7 mouse cellular contexts compared by ENCODE assay signal in the genomic region with DNA sequence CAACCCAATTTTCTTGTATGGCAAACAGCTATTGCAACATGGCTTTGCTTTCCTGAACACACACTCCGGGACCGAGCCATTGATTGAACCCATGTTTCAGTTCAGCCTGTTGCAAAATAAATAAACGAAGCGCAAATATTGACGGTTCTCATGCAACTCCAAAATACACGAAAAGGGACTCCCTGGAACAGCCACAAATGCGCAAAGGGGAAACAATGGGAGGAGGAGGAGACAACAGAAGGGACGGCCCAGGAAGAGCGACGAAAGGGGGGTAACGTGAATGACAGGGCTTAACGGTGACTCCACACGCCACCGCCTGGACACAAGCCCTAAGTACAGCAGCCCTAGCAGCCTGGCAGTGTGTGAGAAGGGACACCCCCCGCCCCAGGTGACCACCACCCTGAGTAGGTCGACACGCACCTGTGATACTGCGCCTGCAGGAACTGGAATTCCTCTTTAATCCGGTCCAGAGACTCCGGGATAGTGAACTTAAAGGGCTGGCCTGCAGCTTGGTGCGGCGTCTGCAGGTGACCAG. TPM values are rescaled to one million over a fixed set of nuclear protein-coding genes. Genes with fewer than 3 reads are reported as not detected.
DNase-seq lines count a peak whose midpoint lies in the region; ATAC-seq and TF ChIP-seq lines count a peak whose summit lies in the region.

No protein-coding gene starts in this region.

- peak overlapping the region; percentile 95; the same call in 1 of the 2 replicates for H3K27ac ChIP-seq in embryonic facial prominence, embryonic 11.5 days (replicated peaks; ENCODE audit: low read depth, low read length)
- H3K27ac ChIP-seq in limb, embryonic 13.5 days = peak overlapping the region; percentile 97
- H3K27ac ChIP-seq in midbrain, embryonic 15.5 days = peak overlapping the region; percentile 96
- no peak overlapping the region for H3K27ac ChIP-seq in spleen, adult 2 months (ENCODE audit: insufficient read depth, low read length)

- peak; percentile 27 for ATAC-seq in embryonic facial prominence, embryonic 11.5 days (replicated peaks; ENCODE audit: insufficient number of reproducible peaks, low FRiP score, low TSS enrichment, low read depth)
- ATAC-seq in limb, embryonic 13.5 days (ENCODE audit: low FRiP score, low read depth) = peak; percentile 7; the same call in 1 of the 2 replicates
- ATAC-seq in midbrain, embryonic 15.5 days (replicated peaks) = peak; percentile 22

- DNase-seq in adrenal gland, postnatal 25 days = peak; percentile 75
- DNase-seq in embryonic facial prominence, embryonic 11.5 days (ENCODE audit: low spot score) = peak; percentile 87
- peak; percentile 81 for DNase-seq in heart, adult 8-10 months (ENCODE audit: low spot score)
- DNase-seq in kidney, adult 9 months = peak; percentile 78
- DNase-seq in spleen, adult 2 months (ENCODE audit: low read depth in 1 of 2, low spot score in 2 of 2) = peak; percentile 43 to 65

- H3K4me1 ChIP-seq in embryonic facial prominence, embryonic 11.5 days (ENCODE audit: control insufficient read depth, insufficient read depth, low read length) = peaks cover 3% of the 10 kb centered on the region; the same call in 1 of the 2 replicates
- peaks cover 52% of the 10 kb centered on the region for H3K4me1 ChIP-seq in limb, embryonic 13.5 days
- H3K4me1 ChIP-seq in midbrain, embryonic 15.5 days = peaks cover 51% of the 10 kb centered on the region
- peaks cover 2% of the 10 kb centered on the region; the same call in 1 of the 2 replicates for H3K4me1 ChIP-seq in spleen, adult 2 months (ENCODE audit: control insufficient read depth, insufficient read depth, insufficient read length)

- H3K36me3 ChIP-seq in embryonic facial prominence, embryonic 11.5 days (replicated peaks; ENCODE audit: control insufficient read depth, insufficient read depth, low read depth, low read length) = no peaks in the 10 kb centered on the region
- H3K36me3 ChIP-seq in limb, embryonic 13.5 days = peaks cover 18% of the 10 kb centered on the region; the same call in 1 of the 2 replicates
- H3K36me3 ChIP-seq in midbrain, embryonic 15.5 days (replicated peaks) = no peaks in the 10 kb centered on the region
- no peaks in the 10 kb centered on the region for H3K36me3 ChIP-seq in spleen, adult 2 months (ENCODE audit: control insufficient read depth, insufficient read depth, low read length)

- peak overlapping the region; percentile 93 for H3K9ac ChIP-seq in embryonic facial prominence, embryonic 11.5 days (replicated peaks; ENCODE audit: low read length)
- H3K9ac ChIP-seq in limb, embryonic 13.5 days = peak overlapping the region; percentile 96
- H3K9ac ChIP-seq in midbrain, embryonic 15.5 days = peak overlapping the region; percentile 91

- under 1% methylated on average over 22 of the region's 22 CpGs for WGBS in embryonic facial prominence, embryonic 11.5 days
- under 1% methylated on average over 22 of the region's 22 CpGs for WGBS in limb, embryonic 13.5 days
- under 1% methylated on average over 22 of the region's 22 CpGs for WGBS in midbrain, embryonic 15.5 days
- 2% methylated on average over 22 of the region's 22 CpGs for WGBS in spleen, adult 2 months

- H3K4me2 ChIP-seq in embryonic facial prominence, embryonic 11.5 days (ENCODE audit: low read depth, low read length) = peak overlapping the region; percentile 62
- H3K4me2 ChIP-seq in limb, embryonic 13.5 days (replicated peaks) = peak overlapping the region; percentile 67
- H3K4me2 ChIP-seq in midbrain, embryonic 15.5 days = peak overlapping the region; percentile 83

- H3K9me3 ChIP-seq in embryonic facial prominence, embryonic 11.5 days (replicated peaks; ENCODE audit: control insufficient read depth, low read length) = no peaks in the 10 kb centered on the region
- H3K9me3 ChIP-seq in limb, embryonic 13.5 days = no peaks in the 10 kb centered on the region
- H3K9me3 ChIP-seq in midbrain, embryonic 15.5 days = no peaks in the 10 kb centered on the region

- H3K4me3 ChIP-seq in embryonic facial prominence, embryonic 11.5 days (ENCODE audit: low read depth, low read length) = peak overlapping the region; percentile 97
- peak overlapping the region; percentile 89 for H3K4me3 ChIP-seq in limb, embryonic 13.5 days
- H3K4me3 ChIP-seq in midbrain, embryonic 15.5 days = peak overlapping the region; percentile 97
- H3K4me3 ChIP-seq in spleen, adult 2 months (ENCODE audit: extremely low read depth, insufficient read depth, insufficient read length) = peak overlapping the region; percentile 49; the same call in 1 of the 2 replicates

- H3K27me3 ChIP-seq in embryonic facial prominence, embryonic 11.5 days (ENCODE audit: control insufficient read depth, insufficient read depth, low read length) = no peaks in the 10 kb centered on the region
- H3K27me3 ChIP-seq in limb, embryonic 13.5 days = no peaks in the 10 kb centered on the region
- H3K27me3 ChIP-seq in midbrain, embryonic 15.5 days (replicated peaks) = no peaks in the 10 kb centered on the region
- peaks cover 9% of the 10 kb centered on the region for H3K27me3 ChIP-seq in spleen, adult 2 months (ENCODE audit: control insufficient read depth, insufficient read depth, low read length)

- peak; percentile 80; the same call in 1 of the 2 replicates for TF ChIP-seq CTCF in spleen, adult 2 months (IDR thresholded peaks at IDR 0.05; ENCODE audit: extremely low read depth, insufficient read depth, insufficient read length, insufficient replicate concordance)

- no peak for TF ChIP-seq POLR2A in spleen, adult 2 months (IDR thresholded peaks at IDR 0.05; ENCODE audit: low read depth, low read length)

RNA-seq across cellular contexts. Expression of gene Tle1, which starts 1.8 kb away (rescaled TPM):
- 35.3 and 39.1 TPM in 2 replicates for total RNA-seq in adrenal gland, postnatal 25 days (2021)
- polyA plus RNA-seq in embryonic facial prominence, embryonic 11.5 days (2014; fragmentation: Nextera tagmentation; extraction: Ambion mirVana) = 40.1 and 40.9 TPM in 2 replicates
- total RNA-seq in heart, adult 8-10 months (2022) = 10 to 100 TPM in 1 of 4 experiments, 1 to 10 TPM in 3; 6.6 to 10.1 (median 7.9) TPM
- polyA plus RNA-seq in limb, embryonic 13.5 days (2015; fragmentation: Nextera tagmentation; extraction: Ambion mirVana) = 27.8 and 30.7 TPM in 2 replicates
- polyA plus RNA-seq in midbrain, embryonic 15.5 days (2015; fragmentation: Nextera tagmentation; extraction: Ambion mirVana) = 32.7 and 39.4 TPM in 2 replicates
- 8.5 and 10.6 TPM in 2 replicates for polyA plus RNA-seq in spleen, adult 2 months (2012; rRNA removed)
